15 mouse cellular contexts compared by ENCODE assay signal in the genomic region with DNA sequence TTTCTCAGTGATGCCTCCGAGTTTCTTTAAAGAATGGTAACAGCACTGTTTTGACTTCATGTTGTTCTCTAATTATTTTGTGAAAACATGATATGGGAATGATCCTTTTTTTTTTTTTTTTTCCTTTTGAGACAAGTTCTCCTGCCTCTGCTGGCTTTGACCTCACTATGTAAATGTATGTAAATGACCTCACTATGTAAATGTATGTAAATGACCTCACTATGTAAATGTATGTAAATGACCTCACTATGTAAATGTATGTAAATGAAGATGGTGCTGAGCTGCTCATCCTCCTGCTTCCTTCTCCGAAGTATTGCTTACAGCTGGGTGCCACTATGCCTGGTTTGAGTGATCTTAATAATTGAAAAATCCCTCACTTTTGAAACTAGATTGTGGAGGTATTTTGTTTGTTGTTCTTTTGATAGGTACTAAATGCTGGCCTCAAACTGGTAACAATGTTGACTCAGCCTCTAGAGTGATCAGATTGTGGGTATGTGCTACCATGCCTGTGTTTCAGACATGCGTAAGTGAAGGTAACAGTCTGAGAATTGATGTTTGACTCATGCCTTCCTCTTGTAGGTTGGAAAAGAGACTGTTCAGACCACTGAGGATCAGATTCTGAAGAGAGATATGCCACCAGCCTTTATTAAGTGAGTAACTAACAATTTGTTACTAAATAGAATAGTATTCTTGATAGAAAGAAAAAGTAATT. TPM values are rescaled to one million over a fixed set of nuclear protein-coding genes. Genes with fewer than 3 reads are reported as not detected.
DNase-seq lines count a peak whose midpoint lies in the region; ATAC-seq and TF ChIP-seq lines count a peak whose summit lies in the region.
"Had no signal": no experiment of that assay in that cellular context is flagged by ENCODE, and none has a peak within 500 bp of the region (broad histone marks: within the 10 kb centered on the region; RNA-seq: fewer than 3 reads in every experiment).

No protein-coding gene starts in this region.

- 63% methylated on average over 3 of the region's 3 CpGs for WGBS in hindbrain, embryonic 12.5 days
- WGBS in hindbrain, postnatal 0 days, result 38% methylated on average over 3 of the region's 3 CpGs
- 30% methylated on average over 3 of the region's 3 CpGs for WGBS in forebrain, embryonic 16.5 days
- 35% methylated on average over 3 of the region's 3 CpGs for WGBS in neural tube, embryonic 13.5 days

- no peaks in the 10 kb centered on the region for H3K27me3 ChIP-seq in hindbrain, embryonic 12.5 days
- H3K27me3 ChIP-seq in hindbrain, postnatal 0 days (ENCODE audit: insufficient read depth, low read length), result no peaks in the 10 kb centered on the region
- no peaks in the 10 kb centered on the region for H3K27me3 ChIP-seq in forebrain, embryonic 16.5 days (replicated peaks; ENCODE audit: control insufficient read depth, insufficient read depth, low read length)
- H3K27me3 ChIP-seq in neural tube, embryonic 13.5 days, result no peaks in the 10 kb centered on the region
- H3K27me3 ChIP-seq: heart, embryonic 12.5 days; limb, embryonic 12.5 days; Patski had no signal

- TF ChIP-seq CTCF in hindbrain, postnatal 0 days (IDR thresholded peaks at IDR 0.05; ENCODE audit: low read depth), result no peak

- no peaks in the 10 kb centered on the region for H3K9me3 ChIP-seq in hindbrain, embryonic 12.5 days (replicated peaks)
- H3K9me3 ChIP-seq in hindbrain, postnatal 0 days (ENCODE audit: low read length), result no peaks in the 10 kb centered on the region
- no peaks in the 10 kb centered on the region for H3K9me3 ChIP-seq in ES-E14 (ENCODE audit: control insufficient read depth, insufficient read depth, low read depth, low read length)
- no peaks in the 10 kb centered on the region for H3K9me3 ChIP-seq in forebrain, embryonic 16.5 days (ENCODE audit: control insufficient read depth, low read length)
- no peaks in the 10 kb centered on the region for H3K9me3 ChIP-seq in neural tube, embryonic 13.5 days
- H3K9me3 ChIP-seq: heart, embryonic 12.5 days; limb, embryonic 12.5 days had no signal

- in situ Hi-C loops in ES-E14 (cut with MboI; ENCODE audit: low sequenced_read_pairs in 2 of 2, unreplicated experiment in 2 of 2), result no loop called here

- peak overlapping the region; percentile 75 for H3K27ac ChIP-seq in hindbrain, embryonic 12.5 days
- no peak overlapping the region for H3K27ac ChIP-seq in hindbrain, postnatal 0 days
- H3K27ac ChIP-seq in ES-E14 (ENCODE audit: insufficient read depth, low read depth, low read length, poor library complexity, severe bottlenecking), result no peak overlapping the region
- H3K27ac ChIP-seq in forebrain, embryonic 16.5 days (ENCODE audit: low read length), result peak overlapping the region; percentile 44; the same call in 1 of the 2 replicates
- peak overlapping the region; percentile 83 for H3K27ac ChIP-seq in neural tube, embryonic 13.5 days (replicated peaks)
- H3K27ac ChIP-seq: left cerebral cortex, adult 2 months; limb, embryonic 12.5 days had no signal

- ATAC-seq in hindbrain, embryonic 12.5 days (ENCODE audit: low FRiP score), result peak; percentile 93
- ATAC-seq in hindbrain, postnatal 0 days, result no peak
- ATAC-seq in forebrain, embryonic 16.5 days, result peak; percentile 81
- ATAC-seq in neural tube, embryonic 13.5 days (ENCODE audit: low read depth), result peak; percentile 82
- ATAC-seq: Patski had no signal

- H3K4me3 ChIP-seq in hindbrain, embryonic 12.5 days, result no peak overlapping the region
- no peak overlapping the region for H3K4me3 ChIP-seq in hindbrain, postnatal 0 days (ENCODE audit: low read length)
- H3K4me3 ChIP-seq in ES-E14 (ENCODE audit: insufficient read depth in 1 of 2, low read depth in 1 of 2, low read length in 2 of 2, poor library complexity in 1 of 2, severe bottlenecking in 1 of 2), result 0 out of 4 replicates have a peak overlapping the region, but pooled peaks of 1 of the 2 experiments have one; percentile 38
- no peak overlapping the region for H3K4me3 ChIP-seq in forebrain, embryonic 16.5 days (replicated peaks; ENCODE audit: low read length)
- no peak overlapping the region for H3K4me3 ChIP-seq in neural tube, embryonic 13.5 days
- H3K4me3 ChIP-seq: heart, embryonic 12.5 days; left cerebral cortex, adult 2 months; limb, embryonic 12.5 days had no signal

- H3K4me2 ChIP-seq in hindbrain, embryonic 12.5 days (replicated peaks), result no peak overlapping the region; the same call in 1 of the 2 replicates
- H3K4me2 ChIP-seq in hindbrain, postnatal 0 days (ENCODE audit: low read depth, low read length), result no peak overlapping the region
- no peak overlapping the region for H3K4me2 ChIP-seq in forebrain, embryonic 16.5 days (ENCODE audit: low read length)
- peak overlapping the region; percentile 40 for H3K4me2 ChIP-seq in neural tube, embryonic 13.5 days
- H3K4me2 ChIP-seq: heart, embryonic 12.5 days; limb, embryonic 12.5 days had no signal

- H3K4me1 ChIP-seq in hindbrain, embryonic 12.5 days, result peaks cover 26% of the 10 kb centered on the region
- no peaks in the 10 kb centered on the region for H3K4me1 ChIP-seq in hindbrain, postnatal 0 days (ENCODE audit: insufficient read depth, low read length)
- peaks cover 0 to 6% of the 10 kb centered on the region in 2 experiments; a peak in 1 of 4 replicates for H3K4me1 ChIP-seq in ES-E14 (ENCODE audit: control insufficient read depth in 2 of 2, insufficient read depth in 2 of 2, low read length in 2 of 2, poor library complexity in 1 of 2)
- H3K4me1 ChIP-seq in forebrain, embryonic 16.5 days (replicated peaks; ENCODE audit: control insufficient read depth, insufficient read depth, low read length), result peaks cover 24% of the 10 kb centered on the region
- peaks cover 36% of the 10 kb centered on the region for H3K4me1 ChIP-seq in neural tube, embryonic 13.5 days (replicated peaks)

- DNase-seq in hindbrain, postnatal 0 days (ENCODE audit: low spot score), result no peak
- no peak for DNase-seq in ES-E14 (ENCODE audit: low read depth, low spot score)
- no peak for DNase-seq in layer of hippocampus, adult 18-20 months (ENCODE audit: low spot score in 2 of 2)
- no peak for DNase-seq in ovary, adult 18-20 months (ENCODE audit: low spot score)
- DNase-seq: adrenal gland, adult 2 months; cerebellum, postnatal 10 days; gastrocnemius, postnatal 14 days; kidney, adult 8-10 months had no signal

- H3K9ac ChIP-seq in hindbrain, embryonic 12.5 days, result no peak overlapping the region
- no peak overlapping the region for H3K9ac ChIP-seq in hindbrain, postnatal 0 days (replicated peaks; ENCODE audit: low read length)
- H3K9ac ChIP-seq in ES-E14 (ENCODE audit: insufficient read depth, low read depth, low read length, poor library complexity, severe bottlenecking), result no peak overlapping the region
- no peak overlapping the region for H3K9ac ChIP-seq in forebrain, embryonic 16.5 days (replicated peaks; ENCODE audit: low read depth, low read length)
- no peak overlapping the region for H3K9ac ChIP-seq in neural tube, embryonic 13.5 days
- H3K9ac ChIP-seq: heart, embryonic 12.5 days; limb, embryonic 12.5 days had no signal

- no peaks in the 10 kb centered on the region for H3K36me3 ChIP-seq in hindbrain, embryonic 12.5 days
- no peaks in the 10 kb centered on the region for H3K36me3 ChIP-seq in hindbrain, postnatal 0 days (ENCODE audit: insufficient read depth, low read length)
- no peaks in the 10 kb centered on the region for H3K36me3 ChIP-seq in ES-E14 (ENCODE audit: control insufficient read depth, insufficient read depth, low read length, poor library complexity, severe bottlenecking)
- H3K36me3 ChIP-seq in forebrain, embryonic 16.5 days (ENCODE audit: control insufficient read depth, insufficient read depth), result no peaks in the 10 kb centered on the region
- H3K36me3 ChIP-seq in neural tube, embryonic 13.5 days, result no peaks in the 10 kb centered on the region

TF ChIP-seq in ES-E14, 5 proteins besides CTCF, POLR2A, EP300 and RAD21:
- no peak for TF ChIP-seq CHD2 (IDR thresholded peaks at IDR 0.05; ENCODE audit: low read depth, low read length)
- peak; percentile 75 for TF ChIP-seq ZNF384 (IDR thresholded peaks at IDR 0.05; ENCODE audit: low read depth, low read length)
TF ChIP-seq in ES-E14: peak in this region for 1.

RNA-seq across cellular contexts. Expression of gene Vcl, which starts 37.9 kb away (rescaled TPM):
- 39.1 and 46.4 TPM in 2 replicates for polyA plus RNA-seq in hindbrain, embryonic 12.5 days (2016; fragmentation: Nextera tagmentation; extraction: Ambion mirVana)
- 24.3 and 26.5 TPM in 2 replicates for total RNA-seq in hindbrain, postnatal 0 days (2014; rRNA removed)
- 9.8 and 10.4 TPM in 2 replicates for polyA plus RNA-seq in hindbrain, postnatal 0 days (2015; fragmentation: Nextera tagmentation; extraction: Ambion mirVana)
- 92.1 and 116 TPM in 2 replicates for total RNA-seq in ES-E14 (2012; rRNA removed)
- polyA plus RNA-seq in forebrain, embryonic 16.5 days (2015; fragmentation: Nextera tagmentation; extraction: Ambion mirVana), result 11.4 and 13.0 TPM in 2 replicates
- polyA plus RNA-seq in neural tube, embryonic 13.5 days (2015; fragmentation: Nextera tagmentation; extraction: Ambion mirVana), result 20.7 and 27.1 TPM in 2 replicates
- total RNA-seq in layer of hippocampus, adult 18-20 months (2021), result 10 to 100 TPM; 28.2 to 32.5 TPM

Comparison
In these comparisons a context has a peak if more than half of its experiments do, and no peak if none do; other contexts are left out.
1. H3K27ac ChIP-seq: peak in hindbrain, embryonic 12.5 days (single experiment), forebrain, embryonic 16.5 days (single experiment) and neural tube, embryonic 13.5 days (single experiment); none in hindbrain, postnatal 0 days (single experiment) and ES-E14 (single experiment).